In genomic region chr5:135725391-135725841, GRCm38 (mm10) we compare ENCODE assay signal across 8 mouse cellular contexts. TPM values are rescaled to one million over a fixed set of nuclear protein-coding genes. Genes with fewer than 3 reads are reported as not detected.
DNase-seq lines count a peak whose midpoint lies in the region; ATAC-seq lines count a peak whose summit lies in the region.
"Had no signal": no experiment of that assay in that cellular context is flagged by ENCODE, and none has a peak within 500 bp of the region (broad histone marks: within the 10 kb centered on the region; RNA-seq: fewer than 3 reads in every experiment).

No protein-coding gene starts in this region.

- H3K4me1 ChIP-seq in intestine, embryonic 16.5 days (ENCODE audit: control insufficient read depth, insufficient read depth, low read length), result peaks cover 38% of the 10 kb centered on the region

- H3K27me3 ChIP-seq in intestine, embryonic 16.5 days (replicated peaks; ENCODE audit: control insufficient read depth, insufficient read depth, low read length), result no peaks in the 10 kb centered on the region

- H3K9me3 ChIP-seq in intestine, embryonic 16.5 days (ENCODE audit: control insufficient read depth, low read length), result no peaks in the 10 kb centered on the region

- H3K4me3 ChIP-seq in intestine, embryonic 16.5 days (ENCODE audit: low read length), result peak overlapping the region; percentile 29

- H3K36me3 ChIP-seq in intestine, embryonic 16.5 days (ENCODE audit: control insufficient read depth, insufficient read depth, low read length), result peaks cover 12% of the 10 kb centered on the region

- peak overlapping the region; percentile 57 for H3K9ac ChIP-seq in intestine, embryonic 16.5 days (ENCODE audit: low read depth, low read length)

- WGBS in intestine, embryonic 16.5 days, result 32% methylated on average over 8 of the region's 8 CpGs

- H3K27ac ChIP-seq in intestine, embryonic 16.5 days (ENCODE audit: low read length), result peak overlapping the region; percentile 73
- H3K27ac ChIP-seq: macrophage had no signal

- H3K4me2 ChIP-seq in intestine, embryonic 16.5 days (ENCODE audit: low read depth, low read length), result peak overlapping the region; percentile 33

- DNase-seq in ES-CJ7 (ENCODE audit: low read depth, low spot score) (peak; percentile 31), ZHBTc4 (ENCODE audit: low read depth, low spot score) (peak; percentile 58)
- DNase-seq in frontal cortex, postnatal 10 days (ENCODE audit: low spot score in 2 of 2), result peak; percentile 35 to 61
- DNase-seq in mesoderm, embryonic 11.5 days (ENCODE audit: low read depth, low spot score), result peak; percentile 78
- DNase-seq in thymus, postnatal 0 days (ENCODE audit: low spot score), result no peak

- ATAC-seq in intestine, embryonic 16.5 days, result peak; percentile 58
- no peak for ATAC-seq in CD4-positive, CD25-positive, alpha-beta regulatory T cell, adult 4 months

RNA-seq across cellular contexts. Expression of gene Tmem120a, which starts 18.8 kb away (rescaled TPM):
- polyA plus RNA-seq in intestine, embryonic 16.5 days (2015; fragmentation: Nextera tagmentation; extraction: Ambion mirVana), result 65.1 and 65.8 TPM in 2 replicates
- 10 to 100 TPM; 40.0 to 52.4 TPM for polyA plus RNA-seq in CD4-positive, CD25-positive, alpha-beta regulatory T cell, adult 4 months (2017; shearing (Covaris generic))
- 37.3 and 40.4 TPM in 2 replicates for polyA plus RNA-seq in thymus, postnatal 0 days (2015; fragmentation: Nextera tagmentation; extraction: Ambion mirVana)

RNA-seq across cellular contexts. Expression of gene Styxl1, which starts 52.8 kb away (rescaled TPM):
- polyA plus RNA-seq in intestine, embryonic 16.5 days (2015; fragmentation: Nextera tagmentation; extraction: Ambion mirVana), result 0.21 and 0.35 TPM in 2 replicates
- 1 to 10 TPM in 1 of 2 experiments, under 1 TPM in 1; 0.61 to 1.1 TPM for polyA plus RNA-seq in CD4-positive, CD25-positive, alpha-beta regulatory T cell, adult 4 months (2017; shearing (Covaris generic))
- 0.83 and 0.96 TPM in 2 replicates for polyA plus RNA-seq in thymus, postnatal 0 days (2015; fragmentation: Nextera tagmentation; extraction: Ambion mirVana)
- polyA plus RNA-seq: macrophage had no signal

RNA-seq across cellular contexts. Expression of gene Mdh2, which starts 52.9 kb away (rescaled TPM):
- 873 and 892 TPM in 2 replicates for polyA plus RNA-seq in intestine, embryonic 16.5 days (2015; fragmentation: Nextera tagmentation; extraction: Ambion mirVana)
- polyA plus RNA-seq in CD4-positive, CD25-positive, alpha-beta regulatory T cell, adult 4 months (2017; shearing (Covaris generic)), result 100 to 1,000 TPM; 657 to 753 TPM
- 525 and 570 TPM in 2 replicates for polyA plus RNA-seq in thymus, postnatal 0 days (2015; fragmentation: Nextera tagmentation; extraction: Ambion mirVana)

RNA-seq across cellular contexts. Expression of gene Por, which starts 55.6 kb away (rescaled TPM):
- polyA plus RNA-seq in intestine, embryonic 16.5 days (2015; fragmentation: Nextera tagmentation; extraction: Ambion mirVana), result 111 and 116 TPM in 2 replicates
- 10 to 100 TPM; 28.9 to 69.0 TPM for polyA plus RNA-seq in CD4-positive, CD25-positive, alpha-beta regulatory T cell, adult 4 months (2017; shearing (Covaris generic))
- 44.4 and 45.8 TPM in 2 replicates for polyA plus RNA-seq in thymus, postnatal 0 days (2015; fragmentation: Nextera tagmentation; extraction: Ambion mirVana)
